Mouse (Mus musculus) monocyte, adult 5-6 weeks (primary cell): ENCODE data around the gene Hcls1. TPM values are rescaled to one million over a fixed set of nuclear protein-coding genes. Genes with fewer than 3 reads are reported as not detected.

Source experiments
- ATAC-seq: fragments of 153-309, 156-312 bp; replicated peaks from 2 replicates; pipeline ENCODE4 v1.8.0; 2017; ENCODE audit warnings: mild to moderate bottlenecking; ENCODE audit not compliant: low TSS enrichment, insufficient number of reproducible peaks, severe bottlenecking, poor library complexity, low FRiP score
- total RNA-seq: library from RNA; stranded (forward); fragments of 200-1000, 200-491, 200-594 nt; gene quantifications from 3 replicates; pipeline ENCODE4 v1.2.3, GENCODE M21; 2017

The Hcls1 gene
- total RNA-seq, 1 experiment from 2014 or later: 720 TPM

DNA sequence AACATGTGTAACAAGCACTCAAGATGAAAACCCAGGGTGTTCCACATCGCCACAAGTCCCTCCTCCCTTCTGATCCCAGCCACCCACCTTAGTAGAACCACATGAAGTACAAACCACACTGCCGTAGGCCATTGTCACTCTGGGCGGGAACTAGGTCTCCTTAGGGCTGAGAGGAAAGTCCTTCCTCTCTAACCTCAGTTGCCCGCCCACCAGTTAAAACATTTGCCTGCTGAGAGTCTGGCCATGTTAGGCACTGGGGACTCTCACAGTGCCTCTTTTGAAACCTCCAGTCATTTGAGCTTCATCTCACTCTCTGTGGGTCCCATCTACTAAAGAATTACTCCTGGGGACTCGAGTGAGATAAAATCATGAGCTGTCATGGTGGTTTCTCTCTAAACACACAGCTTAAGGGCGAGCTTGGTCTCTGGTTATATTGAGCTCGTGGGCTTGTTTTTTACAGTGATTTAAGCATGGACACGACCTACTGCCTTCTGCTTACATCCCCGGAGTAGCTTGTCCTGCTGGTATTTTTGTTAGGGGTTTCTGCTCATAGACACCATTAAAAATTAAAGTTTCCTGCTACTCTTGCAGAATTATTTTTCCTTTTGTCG lies 7.2 kb upstream of the Hcls1 start:
- no peak for ATAC-seq

DNA sequence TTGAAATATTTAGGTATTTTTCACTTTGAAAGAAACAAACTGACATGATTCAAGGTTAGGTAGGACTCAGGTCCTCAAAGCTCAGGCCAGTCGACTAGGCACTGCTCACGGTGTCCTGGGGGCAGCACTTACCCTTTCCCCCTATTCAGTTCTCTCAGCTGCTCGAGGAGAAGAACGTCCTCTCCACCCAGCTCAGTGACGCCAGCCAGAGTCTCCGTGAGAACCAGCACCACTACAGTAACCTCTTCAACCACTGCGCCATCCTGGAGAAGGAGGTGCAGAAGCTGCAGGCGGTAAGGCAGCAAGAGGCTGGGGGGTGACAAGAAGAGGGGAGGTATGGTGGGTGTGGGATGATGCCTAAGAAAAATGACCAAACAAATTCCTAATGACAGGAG lies 6.7 kb upstream of the Hcls1 start:
- ATAC-seq: no peak

DNA sequence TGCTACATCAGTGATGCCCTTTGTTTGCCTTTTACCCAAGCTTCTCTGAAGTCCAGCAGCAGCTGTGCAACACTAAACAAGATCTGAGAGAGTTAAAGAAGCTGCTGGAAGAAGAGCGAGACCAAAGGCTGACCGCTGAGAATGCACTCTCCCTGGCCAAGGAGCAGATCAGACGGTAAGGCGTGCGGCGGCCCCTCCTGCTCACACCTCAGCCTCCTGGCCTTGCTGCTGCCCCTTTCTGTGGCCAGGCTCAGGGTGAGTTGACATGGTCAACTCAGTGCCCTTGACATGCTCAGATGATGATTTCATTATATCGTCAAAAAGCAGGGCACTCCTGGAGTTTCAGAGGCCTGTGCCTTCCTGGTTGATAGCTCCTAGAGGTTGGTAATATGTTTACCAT lies 5.6 kb upstream of the Hcls1 start:
- ATAC-seq: no peak

DNA sequence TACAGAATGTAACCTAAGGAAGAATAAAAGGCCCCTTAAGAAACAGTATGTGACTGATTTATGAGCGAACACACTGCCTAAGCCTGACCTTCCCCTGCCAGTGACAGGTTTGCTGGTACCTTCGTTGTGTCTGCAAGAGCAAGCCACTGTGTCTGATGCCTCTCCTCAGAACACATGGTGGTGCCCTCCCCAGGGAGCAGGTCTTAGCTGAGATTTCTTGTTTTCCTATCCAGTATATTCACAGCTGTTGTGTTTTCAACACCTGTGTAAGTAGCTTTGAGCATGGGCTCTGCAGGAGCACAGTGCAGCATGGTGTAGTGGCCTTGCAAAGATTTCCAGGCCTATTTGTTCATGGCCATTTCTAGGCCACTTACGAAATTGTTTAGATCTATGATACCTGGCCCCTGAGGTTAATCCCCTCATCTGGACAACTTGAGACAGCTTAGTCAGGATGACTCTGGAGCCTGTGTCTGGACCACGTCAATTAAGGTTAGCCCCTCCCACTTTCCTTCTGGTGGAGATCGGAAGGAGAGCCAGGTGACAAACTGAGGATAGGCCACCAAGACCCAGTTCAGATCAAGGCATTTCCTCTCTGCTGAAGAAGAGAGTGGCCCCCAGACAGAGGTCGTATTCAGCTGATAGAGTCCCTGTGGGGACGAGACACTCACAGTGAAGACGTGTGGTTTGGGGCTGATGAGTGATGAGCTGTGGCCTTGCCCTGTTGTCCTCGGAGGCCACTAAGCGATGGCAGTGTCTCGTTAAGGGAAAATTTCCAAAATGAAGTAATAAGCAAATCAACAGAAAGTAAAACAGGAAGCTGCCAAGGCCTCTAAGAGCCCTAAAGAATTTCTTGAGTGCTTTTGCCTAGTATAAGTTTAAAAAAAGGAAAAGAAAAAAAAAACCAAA lies 4.3 kb upstream of the Hcls1 start:
- ATAC-seq: peak; percentile 25; the same call in 1 of the 2 replicates

DNA sequence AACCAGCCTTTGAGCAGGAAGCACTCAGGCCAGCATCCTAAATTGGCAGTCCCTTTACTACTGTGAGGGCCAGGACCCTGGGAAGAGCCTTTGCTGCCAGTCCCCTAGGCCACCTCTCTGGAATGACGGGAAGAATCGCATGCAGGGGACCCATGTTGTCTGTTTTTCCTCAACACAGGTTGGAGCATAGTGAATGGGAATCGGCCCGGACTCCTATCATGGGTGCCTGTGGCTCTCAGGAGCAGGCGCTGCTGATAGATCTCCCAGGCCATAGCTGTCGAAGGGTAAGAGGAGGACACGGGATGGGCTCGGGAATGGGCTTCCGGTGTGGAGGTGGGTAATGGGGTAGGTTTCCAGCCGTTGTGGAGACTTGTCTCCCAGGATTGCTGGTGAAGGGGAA lies 3.4 kb upstream of the Hcls1 start:
- no peak for ATAC-seq

DNA sequence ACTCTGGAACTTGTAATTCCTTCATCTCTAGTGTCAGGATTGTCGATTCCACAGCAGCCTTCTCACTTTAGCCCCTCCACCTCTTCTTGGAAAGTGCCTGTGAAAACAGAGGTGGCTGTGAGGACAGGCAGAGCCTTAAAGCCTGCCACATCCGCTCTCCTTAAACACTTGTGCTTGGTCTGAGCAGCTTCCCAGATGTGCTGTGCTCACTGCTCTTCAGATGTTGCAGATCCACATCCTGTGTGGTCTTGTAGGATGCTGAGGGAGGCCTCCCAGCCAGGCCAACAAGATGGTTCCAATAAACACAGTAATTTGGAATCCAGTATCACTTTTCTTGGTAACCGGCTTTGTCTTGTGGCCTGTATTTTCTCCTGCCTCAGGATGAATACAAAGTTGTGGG lies 2.8 kb upstream of the Hcls1 start:
- ATAC-seq: no peak

DNA sequence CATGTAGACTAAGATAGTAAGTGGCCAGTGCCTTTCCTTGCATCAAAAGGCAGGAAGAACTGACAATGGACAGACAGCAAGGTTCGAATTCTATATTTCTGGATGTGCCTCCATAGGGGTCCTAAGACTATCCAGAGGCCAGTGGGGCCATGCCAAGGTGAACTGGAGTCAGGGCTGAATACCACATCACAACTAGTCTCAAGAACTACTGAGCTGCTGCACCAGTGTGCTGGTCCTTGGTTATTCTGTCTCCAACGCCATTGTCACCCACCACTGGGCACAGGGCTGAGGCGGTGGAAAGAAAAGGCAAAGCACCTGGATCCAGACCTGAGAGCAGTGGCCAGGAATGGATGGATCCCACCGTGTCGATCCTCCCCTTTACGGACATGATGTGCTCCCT lies 2.2 kb upstream of the Hcls1 start:
- no peak for ATAC-seq

DNA sequence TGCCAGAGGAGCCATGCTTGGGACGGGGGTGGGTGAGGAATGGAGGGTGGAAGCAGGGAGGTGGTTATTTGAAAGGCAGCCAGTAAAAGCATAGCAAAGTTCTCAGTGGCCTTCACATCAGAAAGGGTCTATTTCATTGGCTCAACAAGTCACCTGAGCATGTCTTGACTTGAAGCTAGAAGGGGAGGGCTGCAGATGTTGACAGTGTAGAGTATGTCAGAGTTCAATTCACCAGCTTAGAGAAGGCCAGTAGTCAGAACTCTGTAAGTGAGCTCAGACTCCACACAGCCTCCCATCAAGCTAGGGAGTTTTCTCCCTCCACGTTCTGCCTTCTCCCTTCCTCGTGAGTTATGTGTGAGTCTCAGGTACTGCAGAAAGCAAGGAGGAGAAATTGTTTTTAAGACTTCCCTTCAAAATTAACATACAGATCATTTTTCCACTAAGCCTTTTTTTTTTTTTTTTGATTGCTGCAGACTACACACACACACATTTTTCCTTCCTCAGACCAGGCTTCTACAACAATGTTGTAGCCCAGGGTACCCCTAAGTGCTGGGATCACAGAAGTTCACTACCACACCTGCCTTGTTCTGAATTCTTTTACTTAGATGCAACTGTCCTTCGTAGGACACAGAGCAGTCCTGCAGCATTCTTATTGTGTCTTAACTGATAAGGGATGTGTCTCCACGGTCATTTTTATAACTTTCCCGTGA lies 497 bp upstream of the Hcls1 start:
- peak; percentile 27 for ATAC-seq

DNA sequence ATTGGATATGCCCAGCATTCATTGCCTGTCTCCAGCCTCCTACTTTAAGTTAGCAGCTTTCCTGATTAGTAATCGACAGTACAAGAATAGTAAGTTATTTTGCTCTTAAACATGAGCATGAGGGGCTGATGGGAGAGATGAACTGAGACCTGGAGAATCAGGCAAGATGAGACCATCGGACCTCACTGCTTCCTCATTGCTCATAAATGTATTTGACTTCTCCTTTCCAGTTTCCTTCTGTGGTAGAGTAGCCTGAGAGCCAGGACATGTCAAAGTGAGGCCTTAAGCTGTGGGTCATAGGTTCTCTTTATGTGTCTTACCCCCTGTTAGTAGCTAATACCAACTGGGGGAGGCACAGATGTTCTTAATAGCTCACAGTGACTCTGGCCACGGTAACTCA lies 1.0 kb downstream of the Hcls1 start:
- peak; percentile 62 for ATAC-seq

DNA sequence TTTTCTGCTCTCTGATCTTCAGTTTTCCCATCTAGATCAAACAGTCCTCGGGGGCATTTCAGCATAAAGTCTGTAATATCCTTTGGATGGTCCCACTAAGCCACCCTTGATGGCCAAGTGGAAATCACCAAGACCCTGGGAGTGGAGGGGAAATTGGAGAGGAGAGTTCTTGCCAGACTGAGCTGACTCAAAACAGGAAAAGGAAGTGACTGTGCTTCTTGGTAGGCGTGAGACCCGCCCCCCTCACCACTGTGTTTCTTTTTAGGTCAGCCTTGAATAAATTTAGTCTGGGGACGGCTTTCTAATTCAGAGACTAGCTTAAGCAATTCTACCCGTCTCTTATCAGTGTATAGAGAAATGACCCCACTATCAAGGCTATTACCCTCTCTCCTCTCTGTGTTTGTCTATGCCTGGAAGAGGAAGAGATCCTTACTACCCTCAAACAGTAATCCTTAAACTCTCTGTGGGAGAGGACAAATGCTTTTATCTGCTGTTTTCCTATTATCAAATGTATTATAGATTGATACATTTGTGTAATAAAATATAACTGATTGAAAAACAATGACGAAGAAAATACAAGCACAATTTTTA lies 6.4 kb downstream of the Hcls1 start:
- peak; percentile 75 for ATAC-seq

DNA sequence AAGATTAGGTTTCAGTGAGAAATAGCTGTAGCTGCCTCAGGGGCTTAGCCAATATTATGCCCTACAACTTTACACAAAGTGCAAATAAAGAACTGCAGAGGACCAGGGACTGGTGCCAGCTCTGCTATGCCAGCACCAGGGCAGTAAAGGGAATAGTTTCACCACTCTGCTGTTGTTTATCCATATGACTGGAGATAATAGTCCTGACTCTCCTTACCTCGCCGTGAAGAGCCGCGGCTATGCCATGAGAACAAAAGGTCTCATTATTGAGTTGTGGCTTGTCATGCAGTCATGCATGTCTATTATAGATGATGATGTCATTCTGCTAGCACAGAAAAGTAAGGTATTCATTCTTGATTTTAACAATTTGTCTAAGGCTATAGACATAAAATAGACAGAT lies 7.1 kb downstream of the Hcls1 start:
- ATAC-seq: no peak

DNA sequence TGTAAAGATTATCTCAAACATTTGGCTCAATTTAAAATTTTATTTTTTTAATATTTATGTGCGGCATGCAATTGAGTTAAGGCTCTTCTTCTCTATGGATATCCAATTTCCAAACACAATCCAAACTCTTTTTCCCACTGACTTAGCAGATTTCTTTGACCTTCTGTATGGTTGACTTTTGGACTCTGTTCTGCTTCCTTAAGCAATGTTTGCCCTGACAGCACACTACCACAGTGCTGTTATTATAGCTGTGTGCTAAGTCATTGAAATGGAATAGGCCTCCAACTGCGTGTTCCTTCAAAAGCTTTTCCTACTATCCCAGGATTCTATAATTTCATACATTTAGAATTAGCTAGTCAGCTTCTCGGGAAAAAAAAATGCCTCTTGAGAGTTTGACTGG lies 8.8 kb downstream of the Hcls1 start:
- no peak for ATAC-seq

DNA sequence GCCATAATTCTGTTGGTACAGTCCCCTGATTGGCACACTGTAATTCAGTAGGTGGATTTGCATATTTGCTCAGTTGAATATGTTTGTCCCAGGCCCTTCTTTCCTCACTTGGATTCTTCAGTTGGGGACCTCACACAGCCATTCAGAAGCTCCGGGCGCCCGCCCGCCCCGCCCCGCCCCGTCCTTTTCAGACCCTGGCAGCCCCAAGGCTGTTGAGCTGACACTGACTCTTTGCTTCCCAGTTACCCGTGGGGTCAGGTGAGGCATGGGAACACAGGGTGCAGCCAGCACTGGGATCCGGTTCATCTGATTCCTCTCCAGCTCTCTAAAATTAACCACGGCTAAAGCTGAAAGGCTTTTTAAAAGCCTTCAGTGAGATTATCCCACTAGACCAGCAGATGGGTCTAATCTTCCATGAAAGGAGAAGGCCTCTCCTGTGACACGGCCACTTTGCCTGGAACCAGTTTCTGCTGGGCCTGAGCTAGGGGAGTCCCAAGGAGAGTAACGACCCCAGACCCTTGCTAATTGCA lies 10.2 kb downstream of the Hcls1 start:
- ATAC-seq: no peak

DNA sequence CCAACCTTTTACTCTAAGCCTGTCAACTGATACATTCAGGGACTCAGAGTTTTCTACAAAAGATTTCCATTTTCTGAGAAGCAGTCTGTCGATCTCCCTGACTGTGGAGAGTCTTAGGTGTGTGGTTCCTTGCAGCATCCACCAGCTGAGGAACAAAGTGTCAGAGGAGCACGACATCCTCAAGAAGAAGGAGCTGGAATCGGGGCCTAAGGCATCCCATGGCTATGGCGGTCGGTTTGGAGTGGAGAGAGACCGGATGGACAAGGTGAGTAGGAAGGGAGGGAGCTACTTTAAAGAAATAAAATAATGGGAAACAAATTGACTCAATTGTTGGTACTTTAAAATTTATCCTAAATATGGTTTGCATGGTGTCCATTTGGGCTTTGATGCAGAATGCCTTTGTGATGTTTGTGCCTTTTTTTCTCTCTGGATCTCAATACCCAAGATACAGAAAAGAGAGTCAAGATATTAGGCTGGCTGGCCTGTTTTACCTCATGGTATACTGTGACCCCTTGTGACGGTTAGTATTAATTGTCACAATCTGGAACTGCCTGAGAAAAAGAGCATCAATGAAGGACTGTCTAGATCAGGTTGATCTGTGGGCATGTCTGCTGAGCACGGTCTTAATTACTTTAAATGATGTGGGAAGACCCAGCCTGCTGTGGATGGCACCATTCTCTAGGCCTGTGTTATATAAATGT lies 11.8 kb downstream of the Hcls1 start:
- ATAC-seq: no peak

DNA sequence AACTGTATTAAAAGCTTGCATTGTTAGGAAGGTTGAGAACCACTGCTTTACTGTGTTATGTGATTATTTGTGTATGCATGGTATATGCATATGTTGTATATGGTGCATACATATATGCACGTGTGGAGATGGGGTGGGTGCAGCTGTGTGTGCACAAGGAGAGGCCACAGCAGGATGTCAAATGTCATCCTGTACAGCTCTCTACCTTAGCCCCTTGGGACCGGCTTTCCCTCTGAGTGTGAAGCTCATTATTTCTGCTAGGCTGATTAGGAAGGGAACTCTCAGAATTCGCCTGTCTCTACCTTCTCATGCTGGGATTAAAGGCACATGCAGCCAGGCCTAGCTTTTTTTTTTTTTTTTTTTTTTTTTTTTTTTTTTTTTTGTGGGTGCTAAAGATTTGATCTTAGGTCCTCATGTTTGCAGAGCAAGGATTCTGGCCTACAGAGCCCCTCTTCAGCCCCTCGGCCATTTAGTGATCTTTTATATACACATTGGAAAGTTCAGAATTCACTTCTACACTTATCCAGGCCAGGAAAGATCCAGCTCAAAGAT lies 12.9 kb downstream of the Hcls1 start:
- ATAC-seq: no peak

DNA sequence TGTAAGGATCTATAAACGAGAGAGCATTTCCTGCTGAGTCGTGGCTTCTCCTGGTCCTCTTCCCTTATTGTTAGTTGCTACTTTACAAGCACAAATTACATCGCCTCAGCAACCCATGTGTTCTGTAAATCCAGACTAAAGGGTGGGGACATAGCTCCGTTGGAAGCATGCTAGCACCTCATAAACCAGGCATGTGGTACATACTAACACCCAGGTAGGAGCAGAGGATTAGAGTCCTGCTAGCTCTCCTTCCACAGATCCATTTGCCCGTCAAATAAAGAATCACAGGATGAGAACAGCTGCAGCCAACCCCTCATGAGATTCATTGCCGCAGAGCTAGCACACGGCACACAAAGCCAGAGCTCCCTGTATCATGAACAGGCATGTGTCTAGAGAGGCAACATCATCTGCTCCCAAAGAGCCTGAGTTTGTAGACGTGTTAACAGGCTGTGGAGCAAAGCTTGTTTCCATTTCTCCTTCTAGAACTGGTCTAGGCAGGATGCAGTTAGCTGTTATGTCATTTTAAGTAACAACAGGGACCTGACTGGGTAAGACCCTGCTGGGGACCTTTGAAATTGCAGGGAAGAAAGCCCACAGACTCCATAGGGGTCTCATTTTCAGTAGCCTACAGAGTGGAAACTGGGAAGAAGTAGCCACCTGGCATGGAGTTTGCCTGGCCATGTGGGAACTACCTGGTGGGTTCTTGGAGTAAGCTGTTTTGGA lies 15.0 kb downstream of the Hcls1 start:
- ATAC-seq: no peak

DNA sequence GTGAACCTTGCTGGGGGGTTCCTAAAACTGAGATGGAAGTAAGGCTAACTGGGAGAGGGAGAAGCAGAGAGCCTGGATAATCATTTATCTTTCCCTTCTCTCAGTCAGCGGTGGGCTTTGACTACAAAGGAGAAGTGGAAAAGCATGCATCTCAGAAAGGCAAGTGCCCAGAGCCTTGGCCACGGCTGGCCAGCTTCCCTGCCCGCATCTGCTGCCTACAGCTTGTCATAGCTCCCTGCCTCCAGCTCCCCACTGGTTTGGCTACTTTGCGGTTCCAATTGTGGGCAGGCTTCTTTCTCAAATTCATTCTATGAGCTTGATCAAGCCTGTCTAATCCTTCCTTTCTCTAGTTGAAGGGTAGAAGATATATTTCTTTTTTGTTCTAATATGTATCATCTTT lies 16.2 kb downstream of the Hcls1 start:
- no peak for ATAC-seq

DNA sequence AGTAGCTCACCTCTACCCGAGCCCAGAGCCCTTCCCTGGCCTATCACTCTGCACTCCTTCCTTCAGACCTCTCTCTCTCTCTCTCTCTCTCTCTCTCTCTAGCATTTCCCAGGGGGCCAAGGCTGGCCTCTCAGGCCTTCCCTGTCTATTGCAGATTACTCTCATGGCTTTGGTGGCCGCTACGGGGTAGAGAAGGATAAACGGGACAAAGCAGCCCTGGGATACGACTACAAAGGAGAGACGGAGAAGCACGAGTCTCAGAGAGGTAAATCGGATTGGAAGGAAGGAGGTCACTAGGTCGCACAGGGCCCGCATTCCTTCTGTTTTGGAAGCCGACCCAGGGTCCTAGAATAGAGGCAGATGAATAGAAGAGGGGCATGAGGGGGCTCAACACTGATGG lies 20.3 kb downstream of the Hcls1 start:
- ATAC-seq: no peak
